Mouse (Mus musculus) liver, embryonic 16.5 days (tissue): ENCODE results near the gene Gm42517. TPM values are rescaled to one million over a fixed set of nuclear protein-coding genes. Genes with fewer than 3 reads are reported as not detected.

Experiments used
- ATAC-seq: fragments of 200-750 bp; cut with Nextera tagmentation; 2 replicates; pipeline ENCODE4 v1.8.0; 2017; ENCODE audit warnings: low read depth, mild to moderate bottlenecking, moderate number of reproducible peaks, moderate library complexity
- H3K27ac ChIP-seq: fragments of 300-500 bp; sonication (generic); 2 replicates; pipeline ENCODE4 v1.5.1; 2014; ENCODE audit warnings: mild to moderate bottlenecking, low read length
- H3K27me3 ChIP-seq: fragments of 300-500 bp; sonication (generic); 2 replicates; pipeline ENCODE4 v1.6.1; 2014; ENCODE audit warnings: low read depth, low read length, mixed read lengths; ENCODE audit not compliant: control insufficient read depth, insufficient read depth
- H3K36me3 ChIP-seq: fragments of 300-500 bp; sonication (generic); 2 replicates; pipeline ENCODE4 v1.6.1; 2014; ENCODE audit warnings: mild to moderate bottlenecking; ENCODE audit not compliant: control insufficient read depth, insufficient read depth
- H3K4me1 ChIP-seq: fragments of 300-500 bp; sonication (generic); 2 replicates; pipeline ENCODE4 v1.6.1; 2014; ENCODE audit warnings: low read depth, low read length, mixed read lengths; ENCODE audit not compliant: control insufficient read depth
- H3K4me2 ChIP-seq: fragments of 300-500 bp; sonication (generic); 2 replicates; pipeline ENCODE4 v1.6.1; 2014; ENCODE audit warnings: low read depth, low read length, mixed read lengths
- H3K4me3 ChIP-seq: fragments of 300-500 bp; sonication (generic); 2 replicates; pipeline ENCODE4 v1.5.1; 2014; ENCODE audit warnings: low read depth, mild to moderate bottlenecking, low read length
- H3K9ac ChIP-seq: fragments of 300-500 bp; sonication (generic); 2 replicates; pipeline ENCODE4 v1.6.1; 2014; ENCODE audit warnings: low read depth, low read length
- H3K9me3 ChIP-seq: fragments of 300-500 bp; sonication (generic); replicated peaks from 2 replicates; pipeline ENCODE4 v1.6.1; 2016; ENCODE audit warnings: low read length; ENCODE audit not compliant: control insufficient read depth
- WGBS: fragments of 180-500 bp; shearing (Covaris S2); extraction: QIAGEN DNeasy Blood & Tissue Kit; methylation state at CpG from one replicate; pipeline ENCODE4 v1.1.7; 2014; ENCODE audit not compliant: insufficient replicate concordance; 5-methylcytosine and 5-hydroxymethylcytosine counted together
- polyA plus RNA-seq: library from polyadenylated mRNA; unstranded; fragments of >200 nt; fragmentation: Nextera tagmentation; extraction: Ambion mirVana; gene quantifications from 2 replicates; pipeline ENCODE4 v1.2.1, GENCODE M21; 2015

The Gm42517 gene
- polyA plus RNA-seq, 1 experiment from 2014 or later: not detected

DNA sequence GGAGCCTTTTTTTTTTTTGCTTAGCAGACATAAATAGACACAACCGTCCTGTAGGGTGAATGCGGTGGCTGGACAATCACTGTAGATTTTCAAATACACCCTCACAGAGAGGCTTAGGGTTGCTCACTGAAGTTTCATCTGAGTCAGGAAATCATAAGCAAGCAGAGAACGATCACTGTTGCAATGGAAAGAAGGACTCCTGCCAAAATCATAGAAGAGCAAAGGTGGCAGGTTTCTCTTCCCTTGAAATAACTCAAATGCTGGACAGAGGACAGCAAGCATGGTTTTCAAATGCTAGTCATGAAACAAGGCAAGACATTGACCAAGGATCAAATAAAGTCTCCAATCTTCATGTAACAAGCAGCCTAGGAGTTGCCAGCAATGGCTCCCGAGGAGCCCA, 10.6 kb upstream of the Gm42517 start:
- no peak for ATAC-seq
- Histone ChIP-seq H3K4me3 (no peak overlapping the region), H3K4me2 (no peak overlapping the region), H3K36me3 (no peaks in the 10 kb centered on the region), H3K27ac (no peak overlapping the region), H3K9me3 (no peaks in the 10 kb centered on the region), H3K9ac (no peak overlapping the region), H3K27me3 (no peaks in the 10 kb centered on the region), H3K4me1 (no peaks in the 10 kb centered on the region)
- WGBS: 58% methylated on average over 4 of the region's 4 CpGs

DNA sequence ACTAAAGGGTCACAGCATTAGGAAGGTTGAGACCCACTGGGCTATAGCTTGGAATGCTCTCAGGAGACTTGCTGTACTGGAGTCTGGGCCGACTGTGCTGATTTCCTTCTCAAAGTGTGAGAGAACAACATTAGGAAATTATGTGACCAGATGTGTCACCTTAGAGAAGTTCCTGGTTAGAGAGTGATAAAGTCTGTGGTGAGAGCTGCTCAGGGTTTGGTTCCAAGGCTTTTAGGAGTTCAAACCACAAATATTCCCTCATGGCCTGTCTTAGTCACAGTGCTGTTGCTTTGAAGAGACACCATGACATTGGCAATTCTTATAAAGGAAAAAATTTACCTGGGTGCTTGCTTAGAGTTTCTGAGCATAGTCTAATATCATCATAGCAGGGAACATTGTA, 8.3 kb upstream of the Gm42517 start:
- WGBS: 13% methylated on average over 1 of the region's 1 CpGs
- H3K4me2 ChIP-seq: no peak overlapping the region
- no peaks in the 10 kb centered on the region for H3K9me3 ChIP-seq
- H3K27me3 ChIP-seq: peaks cover 8% of the 10 kb centered on the region
- no peaks in the 10 kb centered on the region for H3K36me3 ChIP-seq
- no peak for ATAC-seq
- H3K27ac ChIP-seq: no peak overlapping the region
- no peaks in the 10 kb centered on the region for H3K4me1 ChIP-seq
- H3K9ac ChIP-seq: no peak overlapping the region
- H3K4me3 ChIP-seq: no peak overlapping the region

GRCm38 (mm10) chr5:108374079-108374478, 6.4 kb upstream of the Gm42517 start:
- peaks cover 28% of the 10 kb centered on the region for H3K27me3 ChIP-seq

GRCm38 (mm10) chr5:108369964-108370363, 2.2 kb upstream of the Gm42517 start:
- Histone ChIP-seq H3K27me3 (peaks cover 68% of the 10 kb centered on the region), H3K4me3 (no peak overlapping the region), H3K27ac (no peak overlapping the region), H3K36me3 (no peaks in the 10 kb centered on the region), H3K9ac (no peak overlapping the region), H3K4me1 (peaks cover 5% of the 10 kb centered on the region), H3K9me3 (no peaks in the 10 kb centered on the region), H3K4me2 (no peak overlapping the region)
- 4% methylated on average over 6 of the region's 6 CpGs for WGBS
- no peak for ATAC-seq

More at GRCm38 (mm10) chr5:108374079-108374478, 6.4 kb upstream of the Gm42517 start:
- WGBS: 52% methylated on average over 5 of the region's 5 CpGs
- Histone ChIP-seq H3K36me3 (no peaks in the 10 kb centered on the region), H3K4me1 (no peaks in the 10 kb centered on the region), H3K9ac (no peak overlapping the region), H3K4me2 (no peak overlapping the region), H3K27ac (no peak overlapping the region), H3K9me3 (no peaks in the 10 kb centered on the region), H3K4me3 (no peak overlapping the region)
- no peak for ATAC-seq

GRCm38 (mm10) chr5:108368851-108369621, 1.3 kb upstream of the Gm42517 start:
- Histone ChIP-seq H3K36me3 (no peaks in the 10 kb centered on the region), H3K27ac (no peak overlapping the region), H3K4me1 (peaks cover 5% of the 10 kb centered on the region), H3K9me3 (no peaks in the 10 kb centered on the region), H3K27me3 (peaks cover 77% of the 10 kb centered on the region), H3K4me2 (peak overlapping the region; percentile 49), H3K4me3 (peak overlapping the region; percentile 36), H3K9ac (no peak overlapping the region)
- WGBS: under 1% methylated on average over 49 of the region's 49 CpGs
- ATAC-seq: no peak

GRCm38 (mm10) chr5:108368446-108368845, 724 bp upstream of the Gm42517 start:
- Histone ChIP-seq H3K4me2 (peak overlapping the region; percentile 49), H3K27me3 (peaks cover 78% of the 10 kb centered on the region), H3K4me1 (peaks cover 5% of the 10 kb centered on the region), H3K4me3 (peak overlapping the region; percentile 36), H3K36me3 (no peaks in the 10 kb centered on the region), H3K9me3 (no peaks in the 10 kb centered on the region), H3K9ac (no peak overlapping the region), H3K27ac (no peak overlapping the region)
- no peak for ATAC-seq
- WGBS: 11% methylated on average over 6 of the region's 6 CpGs

- H3K9ac ChIP-seq: no peak overlapping the region
These were observed 509 bp downstream of the Gm42517 start for GRCm38 (mm10) chr5:108366984-108367841.

GRCm38 (mm10) chr5:108366328-108366983, 1.3 kb downstream of the Gm42517 start:
- H3K4me1 ChIP-seq: peaks cover 5% of the 10 kb centered on the region
- 3% methylated on average over 54 of the region's 60 CpGs for WGBS
- no peak overlapping the region for H3K9ac ChIP-seq
- peak overlapping the region; percentile 51 for H3K4me3 ChIP-seq
- H3K36me3 ChIP-seq: no peaks in the 10 kb centered on the region
- H3K4me2 ChIP-seq: peak overlapping the region; percentile 65
- no peak overlapping the region for H3K27ac ChIP-seq
- 0 out of 2 replicates have a peak, but pooled peaks have one; percentile 9 for ATAC-seq
- H3K27me3 ChIP-seq: peaks cover 75% of the 10 kb centered on the region
- H3K9me3 ChIP-seq: no peaks in the 10 kb centered on the region

More at GRCm38 (mm10) chr5:108366984-108367841, 509 bp downstream of the Gm42517 start:
- H3K4me2 ChIP-seq: peak overlapping the region; percentile 65
- WGBS: under 1% methylated on average over 82 of the region's 100 CpGs
- H3K4me3 ChIP-seq: peak overlapping the region; percentile 51
- ATAC-seq: 0 out of 2 replicates have a peak, but pooled peaks have one; percentile 21
- no peaks in the 10 kb centered on the region for H3K36me3 ChIP-seq
- no peak overlapping the region for H3K27ac ChIP-seq
- H3K4me1 ChIP-seq: peaks cover 5% of the 10 kb centered on the region
- no peaks in the 10 kb centered on the region for H3K9me3 ChIP-seq
- peaks cover 78% of the 10 kb centered on the region for H3K27me3 ChIP-seq
